Mouse (Mus musculus) embryo, embryonic 10 days (tissue): ENCODE data around the gene Vmn1r84.

Experiments
- DNase-seq: peaks from one replicate; pipeline ENCODE4 v3.0.0-alpha.2; 2015; ENCODE audit warnings: low spot score

Gene Vmn1r84

GRCm38 (mm10) chr7:12369173-12369572 is at the start of gene Vmn1r84:
Vmn1r84 (minus strand) TSS chr7:12369273.
- no peak for DNase-seq

- no peak for DNase-seq
Observed at GRCm38 (mm10) chr7:12329381-12329780, 39.7 kb downstream of the Vmn1r84 start, which contains the start of gene Vmn1r83. Vmn1r83 (minus strand) TSS chr7:12329481.
